Mouse (Mus musculus): ENCODE measurements around the gene Depdc5.

DNA sequence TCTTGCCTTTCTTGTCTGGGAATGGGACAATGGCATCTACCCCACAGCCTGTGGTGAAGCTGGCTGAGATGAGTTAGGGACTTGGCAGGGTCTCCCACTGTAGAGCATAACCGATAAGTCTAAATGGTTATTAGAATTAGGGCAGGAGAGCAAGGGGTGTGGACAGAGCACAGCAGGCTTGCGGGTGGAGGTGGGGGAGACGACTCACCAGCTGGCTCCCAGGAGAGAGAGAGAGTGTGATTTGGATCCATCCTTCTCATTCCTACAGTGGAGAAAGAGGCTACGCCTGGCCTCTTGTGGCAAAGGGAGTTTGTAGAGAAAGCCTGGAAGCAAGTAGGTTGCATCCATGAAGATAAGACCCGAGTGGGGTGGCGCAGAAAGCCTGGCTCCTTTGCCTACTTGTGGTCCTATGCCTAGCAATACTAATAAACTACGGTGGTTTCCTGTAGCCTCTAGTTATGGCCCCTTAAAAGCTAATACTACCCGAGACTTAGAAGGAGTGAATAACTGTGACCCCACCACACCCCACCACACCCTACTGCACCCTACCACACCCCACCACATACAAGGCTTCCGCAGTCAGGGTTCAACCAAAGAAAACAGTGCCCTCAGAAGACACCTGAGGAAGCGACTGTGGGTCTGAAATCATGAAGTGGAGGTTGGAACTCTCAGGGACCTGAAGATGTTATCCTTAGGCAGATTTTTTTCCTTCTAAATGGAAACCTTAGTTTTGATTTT, 168.7 kb downstream of the Depdc5 start:
- TF ChIP-seq CTCF (IDR thresholded peaks at IDR 0.05; ENCODE audit: low read depth) (no peak), EP300 (IDR thresholded peaks at IDR 0.05; ENCODE audit: low read depth) (no peak)
